Mouse (Mus musculus): ENCODE results near the gene Ripply2. TPM values are rescaled to one million over a fixed set of nuclear protein-coding genes. Genes with fewer than 3 reads are reported as not detected.

Gene Ripply2
- polyA plus RNA-seq, 1 experiment from 2014 or later, result 7.2 TPM

- Histone ChIP-seq H3K4me1 (replicated peaks; ENCODE audit: insufficient read depth, low read length) (no peaks in the 10 kb centered on the region), H3K4me3 (replicated peaks; ENCODE audit: low read depth, low read length) (no peak overlapping the region), H3K36me3 (ENCODE audit: insufficient read depth, low read length) (0 out of 2 replicates have a peak, but pooled peaks cover 7% of the 10 kb centered on the region), H3K9ac (ENCODE audit: low read depth, low read length) (no peak overlapping the region), H3K9me3 (replicated peaks; ENCODE audit: low read length) (no peaks in the 10 kb centered on the region), H3K4me2 (ENCODE audit: low read length) (no peak overlapping the region), H3K27me3 (ENCODE audit: insufficient read depth, low read length) (no peaks in the 10 kb centered on the region), H3K27ac (no peak overlapping the region)
- DNase-seq (ENCODE audit: low spot score) (peak; percentile 24), ATAC-seq (replicated peaks; ENCODE audit: low FRiP score, low read depth) (no peak)
- no peak for TF ChIP-seq CTCF (IDR thresholded peaks at IDR 0.05; ENCODE audit: low read depth)
- 64% methylated on average over 4 of the region's 4 CpGs for WGBS
These were observed 34.1 kb downstream of the Ripply2 start for GRCm38 (mm10) chr9:87049425-87049824.

- ATAC-seq (replicated peaks; ENCODE audit: low FRiP score, low read depth), result no peak
- H3K4me1 ChIP-seq (replicated peaks; ENCODE audit: insufficient read depth, low read length), result no peaks in the 10 kb centered on the region
- no peak overlapping the region for H3K4me3 ChIP-seq (replicated peaks; ENCODE audit: low read depth, low read length)
These were observed 40.4 kb downstream of the Ripply2 start for GRCm38 (mm10) chr9:87055547-87056235.

GRCm38 (mm10) chr9:87062337-87062736 lies 47.0 kb downstream of the Ripply2 start:
- H3K9ac ChIP-seq (ENCODE audit: low read depth, low read length), result no peak overlapping the region
- H3K4me2 ChIP-seq (ENCODE audit: low read length), result no peak overlapping the region
- ATAC-seq (replicated peaks; ENCODE audit: low FRiP score, low read depth), result no peak
- no peaks in the 10 kb centered on the region for H3K4me1 ChIP-seq (replicated peaks; ENCODE audit: insufficient read depth, low read length)
- no peak overlapping the region for H3K27ac ChIP-seq
- no peak for DNase-seq (ENCODE audit: low spot score)
- H3K27me3 ChIP-seq (ENCODE audit: insufficient read depth, low read length), result no peaks in the 10 kb centered on the region
- H3K4me3 ChIP-seq (replicated peaks; ENCODE audit: low read depth, low read length), result no peak overlapping the region
- H3K9me3 ChIP-seq (replicated peaks; ENCODE audit: low read length), result no peaks in the 10 kb centered on the region
- WGBS, result 71% methylated on average over 5 of the region's 5 CpGs
- no peak for TF ChIP-seq CTCF (IDR thresholded peaks at IDR 0.05; ENCODE audit: low read depth)
- H3K36me3 ChIP-seq (ENCODE audit: insufficient read depth, low read length), result 0 out of 2 replicates have a peak, but pooled peaks cover 6% of the 10 kb centered on the region

More at GRCm38 (mm10) chr9:87055547-87056235, 40.4 kb downstream of the Ripply2 start:
- no peaks in the 10 kb centered on the region for H3K9me3 ChIP-seq (replicated peaks; ENCODE audit: low read length)
- H3K27me3 ChIP-seq (ENCODE audit: insufficient read depth, low read length), result no peaks in the 10 kb centered on the region
- DNase-seq (ENCODE audit: low spot score), result no peak
- H3K9ac ChIP-seq (ENCODE audit: low read depth, low read length), result no peak overlapping the region
- H3K4me2 ChIP-seq (ENCODE audit: low read length), result no peak overlapping the region
- no peak overlapping the region for H3K27ac ChIP-seq
- H3K36me3 ChIP-seq (ENCODE audit: insufficient read depth, low read length), result 0 out of 2 replicates have a peak, but pooled peaks cover 6% of the 10 kb centered on the region
- TF ChIP-seq CTCF (IDR thresholded peaks at IDR 0.05; ENCODE audit: low read depth), result no peak
- 91% methylated on average over 11 of the region's 11 CpGs for WGBS

GRCm38 (mm10) chr9:87068160-87068559 lies 52.8 kb downstream of the Ripply2 start:
- no peaks in the 10 kb centered on the region for H3K4me1 ChIP-seq (replicated peaks; ENCODE audit: insufficient read depth, low read length)
- no peak overlapping the region for H3K27ac ChIP-seq
- H3K4me3 ChIP-seq (replicated peaks; ENCODE audit: low read depth, low read length), result no peak overlapping the region
- no peak overlapping the region for H3K9ac ChIP-seq (ENCODE audit: low read depth, low read length)
- H3K36me3 ChIP-seq (ENCODE audit: insufficient read depth, low read length), result 0 out of 2 replicates have a peak, but pooled peaks cover 12% of the 10 kb centered on the region
- no peak for TF ChIP-seq CTCF (IDR thresholded peaks at IDR 0.05; ENCODE audit: low read depth)
- no peaks in the 10 kb centered on the region; the same call in 1 of the 2 replicates for H3K9me3 ChIP-seq (replicated peaks; ENCODE audit: low read length)
- DNase-seq (ENCODE audit: low spot score), result no peak
- WGBS, result 40% methylated on average over 1 of the region's 1 CpGs
- H3K4me2 ChIP-seq (ENCODE audit: low read length), result no peak overlapping the region
- ATAC-seq (replicated peaks; ENCODE audit: low FRiP score, low read depth), result no peak; the same call in 1 of the 2 replicates
- H3K27me3 ChIP-seq (ENCODE audit: insufficient read depth, low read length), result no peaks in the 10 kb centered on the region

Other genes starting within 250 kb of the Ripply2 start
- 20.9 and 21.6 TPM in 2 replicates for gene Snap91, start 134.9 kb upstream of the Ripply2 start, polyA plus RNA-seq (2015; fragmentation: Nextera tagmentation; extraction: Ambion mirVana)
- gene Cyb5r4, start 6.5 kb downstream of the Ripply2 start, polyA plus RNA-seq (2015; fragmentation: Nextera tagmentation; extraction: Ambion mirVana), result 79.2 and 79.3 TPM in 2 replicates
- 0.05 and 0.14 TPM in 2 replicates for gene Mrap2, start 128.8 kb downstream of the Ripply2 start, polyA plus RNA-seq (2015; fragmentation: Nextera tagmentation; extraction: Ambion mirVana)
- gene Cep162, start 240.0 kb downstream of the Ripply2 start, polyA plus RNA-seq (2015; fragmentation: Nextera tagmentation; extraction: Ambion mirVana), result 3.7 and 4.2 TPM in 2 replicates

Data from kidney, postnatal 0 days (tissue).